In the genomic region with DNA sequence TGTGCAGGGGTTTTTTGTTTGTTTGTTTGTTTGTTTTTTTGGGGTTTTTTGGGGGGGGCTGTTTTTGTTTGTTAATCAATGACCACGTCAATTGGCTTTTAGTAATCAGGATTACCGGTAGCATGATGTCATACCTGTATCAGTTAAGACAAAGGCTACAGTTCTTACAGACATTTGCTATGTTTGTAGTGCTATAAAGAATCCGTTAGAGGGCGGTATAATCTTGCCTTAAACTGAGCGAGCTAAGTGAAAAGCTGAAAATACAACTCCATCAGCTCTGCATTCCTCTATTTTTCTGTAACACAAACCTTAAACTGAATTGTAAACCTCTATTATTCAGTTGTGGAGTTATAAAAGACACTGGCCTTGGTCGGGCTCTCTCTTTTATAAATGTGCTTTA, we compare ENCODE assay signal across 12 mouse cellular contexts. TPM values are rescaled to one million over a fixed set of nuclear protein-coding genes. Genes with fewer than 3 reads are reported as not detected.
DNase-seq lines count a peak whose midpoint lies in the region; ATAC-seq and TF ChIP-seq lines count a peak whose summit lies in the region.
"Had no signal": no experiment of that assay in that cellular context is flagged by ENCODE, and none has a peak within 500 bp of the region (broad histone marks: within the 10 kb centered on the region; RNA-seq: fewer than 3 reads in every experiment).

No protein-coding gene starts in this region.

- ATAC-seq in embryonic facial prominence, embryonic 14.5 days (ENCODE audit: low read depth) = no peak
- ATAC-seq: activated CD4-positive, CD25-positive, alpha-beta regulatory T cell, adult 4 months had no signal

- peaks cover 43% of the 10 kb centered on the region for H3K9me3 ChIP-seq in CH12.LX (replicated peaks; ENCODE audit: low read length)
- no peaks in the 10 kb centered on the region for H3K9me3 ChIP-seq in embryonic facial prominence, embryonic 14.5 days (ENCODE audit: control insufficient read depth, low read length)

- no peak overlapping the region for H3K4me3 ChIP-seq in CH12.LX (replicated peaks in 1 of 3; ENCODE audit: low read depth in 2 of 3, low read length in 2 of 3, poor library complexity in 1 of 3)
- H3K4me3 ChIP-seq in embryonic facial prominence, embryonic 14.5 days (ENCODE audit: low read depth, low read length) = no peak overlapping the region

- no peaks in the 10 kb centered on the region for H3K79me2 ChIP-seq in CH12.LX (replicated peaks; ENCODE audit: control insufficient read depth, extremely low read depth, insufficient read depth, poor library complexity, severe bottlenecking)

- H3K4me2 ChIP-seq in CH12.LX (ENCODE audit: insufficient read depth, low read depth, poor library complexity, severe bottlenecking) = no peak overlapping the region
- H3K4me2 ChIP-seq in embryonic facial prominence, embryonic 14.5 days (ENCODE audit: low read depth, low read length) = no peak overlapping the region

- no peak for TF ChIP-seq POLR2A in CH12.LX (IDR thresholded peaks at IDR 0.05; ENCODE audit: low read depth, low read length)

- no peak for TF ChIP-seq EP300 in CH12.LX (IDR thresholded peaks at IDR 0.05; ENCODE audit: low read length)

- H3K36me3 ChIP-seq in CH12.LX (replicated peaks in 1 of 2; ENCODE audit: control insufficient read depth in 1 of 2, insufficient read depth in 1 of 2, low read length in 1 of 2) = no peaks in the 10 kb centered on the region
- no peaks in the 10 kb centered on the region for H3K36me3 ChIP-seq in embryonic facial prominence, embryonic 14.5 days (ENCODE audit: control insufficient read depth, insufficient read depth, low read length)

- in situ Hi-C loops in CH12.LX (cut with MboI; ENCODE audit: low pct_ligation_motif_present, low pct_unique_long_range_greater_than_20kb, low sequenced_read_pairs) = loop anchor here (10.0 kb wide), 1 partner anchor 780 kb away; no protein-coding TSS in a partner anchor

- H3K27ac ChIP-seq in CH12.LX (ENCODE audit: insufficient read depth, low read depth) = no peak overlapping the region
- H3K27ac ChIP-seq in embryonic facial prominence, embryonic 14.5 days (replicated peaks; ENCODE audit: low read depth, low read length) = no peak overlapping the region
- H3K27ac ChIP-seq: macrophage had no signal

- no peaks in the 10 kb centered on the region for H3K4me1 ChIP-seq in CH12.LX (ENCODE audit: control insufficient read depth in 1 of 2, insufficient read depth in 2 of 2)
- H3K4me1 ChIP-seq in embryonic facial prominence, embryonic 14.5 days (ENCODE audit: control insufficient read depth, insufficient read depth, low read length) = no peaks in the 10 kb centered on the region

- TF ChIP-seq RAD21 in CH12.LX (IDR thresholded peaks at IDR 0.05; ENCODE audit: low read depth, low read length) = peak; percentile 31

- no peaks in the 10 kb centered on the region for H3K27me3 ChIP-seq in CH12.LX (replicated peaks)
- H3K27me3 ChIP-seq in embryonic facial prominence, embryonic 14.5 days (replicated peaks; ENCODE audit: control insufficient read depth, insufficient read depth, low read length) = no peaks in the 10 kb centered on the region

- 6% methylated on average over 6 of the region's 6 CpGs for WGBS in embryonic facial prominence, embryonic 14.5 days

- no peak overlapping the region for H3K9ac ChIP-seq in CH12.LX (ENCODE audit: insufficient read depth, low read depth)
- H3K9ac ChIP-seq in embryonic facial prominence, embryonic 14.5 days (ENCODE audit: low read depth, low read length) = no peak overlapping the region

- DNase-seq in kidney, adult 9 months = peak; percentile 11
- DNase-seq in kidney, postnatal 36 days = no peak
- DNase-seq in CH12.LX (ENCODE audit: extremely low read depth) (no peak), MN1 (ENCODE audit: low spot score) (peak; percentile 18)
- DNase-seq in embryonic facial prominence, embryonic 14.5 days (ENCODE audit: low spot score) = peak; percentile 57
- no peak for DNase-seq in Muller cell, postnatal 12 days (ENCODE audit: inconsistent ontology term)
- no peak for DNase-seq in ovary, adult 18-20 months (ENCODE audit: low spot score)
- DNase-seq in cerebellum, postnatal 36 days = no peak
- DNase-seq: cerebellum, postnatal 25 days had no signal

- TF ChIP-seq CTCF in CH12.LX (conservative IDR thresholded peaks at IDR 0.05 in 1 of 2, IDR thresholded peaks at IDR 0.05 in 1 of 2; ENCODE audit: low read depth in 2 of 2, low read length in 2 of 2) = peak in 1 of 2 experiments; percentile 32; a peak in 1 of 4 replicates

- dilution Hi-C loops in CH12.LX (cut with MboI; ENCODE audit: extremely low pct_ligation_motif_present, extremely low pct_unique_long_range_greater_than_20kb, low sequenced_read_pairs) = no loop called here

TF ChIP-seq in CH12.LX, 34 proteins besides CTCF, POLR2A, EP300 and RAD21:
- TF ChIP-seq TBP (conservative IDR thresholded peaks at IDR 0.05; ENCODE audit: low read depth, low read length) = no peak
- no peak for TF ChIP-seq KAT2A (IDR thresholded peaks at IDR 0.05; ENCODE audit: insufficient replicate concordance, low read length)
- TF ChIP-seq USF2 (conservative IDR thresholded peaks at IDR 0.05; ENCODE audit: low read depth, low read length) = no peak
- no peak for TF ChIP-seq IRF4 (IDR thresholded peaks at IDR 0.05; ENCODE audit: low read depth, low read length)
- no peak for TF ChIP-seq MEF2A (IDR thresholded peaks at IDR 0.05; ENCODE audit: borderline replicate concordance, low read depth, low read length)
- TF ChIP-seq ELF1 (IDR thresholded peaks at IDR 0.05; ENCODE audit: low read depth, low read length) = no peak
- no peak for TF ChIP-seq CHD1 (IDR thresholded peaks at IDR 0.05; ENCODE audit: low read depth, low read length)
- TF ChIP-seq JUND (conservative IDR thresholded peaks at IDR 0.05; ENCODE audit: low read depth, low read length) = no peak
- no peak for TF ChIP-seq UBTF (IDR thresholded peaks at IDR 0.05; ENCODE audit: low read depth, low read length)
- no peak for TF ChIP-seq E2F4 (IDR thresholded peaks at IDR 0.05; ENCODE audit: insufficient replicate concordance, low read depth, low read length)
- no peak for TF ChIP-seq RCOR1 (conservative IDR thresholded peaks at IDR 0.05; ENCODE audit: low read depth, low read length)
- TF ChIP-seq ZC3H11A (IDR thresholded peaks at IDR 0.05; ENCODE audit: low read depth, low read length) = no peak
- no peak for TF ChIP-seq ZKSCAN1 (IDR thresholded peaks at IDR 0.05; ENCODE audit: borderline replicate concordance, low read depth, low read length)
- no peak for TF ChIP-seq HCFC1 (IDR thresholded peaks at IDR 0.05; ENCODE audit: low read depth, low read length)
- TF ChIP-seq MAX (IDR thresholded peaks at IDR 0.05; ENCODE audit: low read length) = no peak
- no peak for TF ChIP-seq PAX5 (IDR thresholded peaks at IDR 0.05; ENCODE audit: low read length)
- no peak for TF ChIP-seq USF1 (IDR thresholded peaks at IDR 0.05; ENCODE audit: low read depth, low read length)
- no peak for TF ChIP-seq ZMIZ1 (IDR thresholded peaks at IDR 0.05; ENCODE audit: low read depth, low read length)
- TF ChIP-seq ETS1 (conservative IDR thresholded peaks at IDR 0.05; ENCODE audit: low read depth, low read length) = no peak
TF ChIP-seq in CH12.LX: peak in this region for 0.

RNA-seq across cellular contexts. Expression of gene Pdzrn4, which starts 37.9 kb away (rescaled TPM):
- total RNA-seq in CH12.LX (2012; rRNA removed) (not detected in 2 replicates), CH12.LX (2014; rRNA removed) (not detected in 2 replicates)
- not detected in 2 replicates for polyA plus RNA-seq in CH12.LX (2012; ENCODE audit: insufficient read length, low read depth)
- 4.3 and 4.4 TPM in 2 replicates for polyA plus RNA-seq in embryonic facial prominence, embryonic 14.5 days (2014; fragmentation: Nextera tagmentation; extraction: Ambion mirVana)
- total RNA-seq: hematopoietic stem cell, adult 5-6 weeks had no signal
- polyA plus RNA-seq: macrophage had no signal

Comparison
In these comparisons a context has a peak if more than half of its experiments do, and no peak if none do; other contexts are left out.
1. DNase-seq: peak in kidney, adult 9 months (single experiment), MN1 (single experiment) and embryonic facial prominence, embryonic 14.5 days (single experiment); none in kidney, postnatal 36 days (0 of 2), CH12.LX (single experiment), Muller cell, postnatal 12 days (single experiment), ovary, adult 18-20 months (single experiment) and cerebellum, postnatal 36 days (0 of 2).